Mouse (Mus musculus) yolk sac, embryonic 10.5 days (tissue): ENCODE measurements at regions not wholly inside any gene's neighbourhood (a gene's known extent, or its start where the extent isn't known, plus 50 kb on each side); places are given as distances from the start of the nearest gene placed in this dataset.

Source experiments
- DNase-seq: peaks from one replicate; pipeline ENCODE4 v3.0.0-alpha.2; 2017; ENCODE audit warnings: low spot score

GRCm38 (mm10) chr17:84890871-84891599 is 65.5 kb upstream of the Ppm1b start:
- no peak for DNase-seq

- DNase-seq: no peak
Measured at GRCm38 (mm10) chr17:84893273-84894033, 63.1 kb upstream of the Ppm1b start.

- DNase-seq: no peak
Measured at GRCm38 (mm10) chr17:84895526-84895925, 61.0 kb upstream of the Ppm1b start.

- no peak for DNase-seq
Measured at GRCm38 (mm10) chr17:84896572-84896971, 60.0 kb upstream of the Ppm1b start.

GRCm38 (mm10) chr17:84898407-84898806 is 58.1 kb upstream of the Ppm1b start:
- no peak for DNase-seq

- DNase-seq: no peak
Measured at GRCm38 (mm10) chr17:84903625-84904337, 52.8 kb upstream of the Ppm1b start.
